Mouse (Mus musculus) thymus, adult 2 months (tissue): ENCODE measurements around the gene Rreb1.

ENCODE experiments used
- CTCF ChIP-seq: fragments of 200-500 bp; IDR thresholded peaks from 2 replicates; pipeline ENCODE4 v1.5.1; 2012; ENCODE audit warnings: mild to moderate bottlenecking, control low read depth, low read length, moderate library complexity, borderline replicate concordance; ENCODE audit not compliant: control insufficient read depth, poor library complexity, insufficient read depth; ENCODE audit errors: extremely low read depth
- POLR2A ChIP-seq: fragments of 200-500 bp; IDR thresholded peaks from 2 replicates; pipeline ENCODE4 v1.6.1; 2012; ENCODE audit warnings: mild to moderate bottlenecking, low read length, control low read depth, moderate library complexity; ENCODE audit not compliant: control insufficient read depth, poor library complexity, insufficient read depth; ENCODE audit errors: extremely low read depth

- TF ChIP-seq POLR2A, result no peak
- no peak for TF ChIP-seq CTCF
Observed at GRCm38 (mm10) chr13:37866846-37867245, 88.6 kb downstream of the Rreb1 start.
